Mouse (Mus musculus) MEL (cell line): Measurements from ENCODE around the gene Tjp1. TPM values are rescaled to one million over a fixed set of nuclear protein-coding genes. Genes with fewer than 3 reads are reported as not detected.

Source experiments
- DNase-seq: peaks from one replicate; pipeline ENCODE4 v3.0.0; 2011; ENCODE audit warnings: low read depth, low spot score
- H3K27ac ChIP-seq: 2 replicates; pipeline ENCODE4 v1.5.1; 2012; ENCODE audit warnings: low read depth, mild to moderate bottlenecking, control low read depth, low read length, moderate library complexity; ENCODE audit not compliant: control insufficient read depth
- H3K27me3 ChIP-seq, 2 experiments: fragments of 150-350 bp in 1 of 2; sonication (generic) in 1 of 2; 2 replicates each; pipeline ENCODE4 v1.6.1; 2012; ENCODE audit warnings: low read length in 2 of 2, mild to moderate bottlenecking in 2 of 2, improper control_type of control experiment in 1 of 2, moderate library complexity in 1 of 2; ENCODE audit not compliant: insufficient read depth in 2 of 2, control insufficient read depth in 1 of 2
- H3K36me3 ChIP-seq, 2 experiments: 2 replicates each; pipeline ENCODE4 v1.6.1; 2012 to 2014; ENCODE audit warnings: low read length in 2 of 2, improper control_type of control experiment in 1 of 2, inconsistent platforms in 1 of 2, mild to moderate bottlenecking in 1 of 2; ENCODE audit not compliant: insufficient read depth in 2 of 2, control insufficient read depth in 1 of 2
- H3K4me1 ChIP-seq, 2 experiments: fragments of 150-350 bp in 1 of 2; sonication (generic) in 1 of 2; 2 replicates each; pipeline ENCODE4 v1.6.1; 2012; ENCODE audit warnings: low read length in 2 of 2, improper control_type of control experiment in 1 of 2, mild to moderate bottlenecking in 1 of 2; ENCODE audit not compliant: insufficient read depth in 2 of 2, control insufficient read depth in 1 of 2
- H3K4me3 ChIP-seq, 2 experiments: fragments of 150-350 bp in 1 of 2; sonication (generic) in 1 of 2; 2 replicates each; pipeline ENCODE4 v1.5.1; 2012; ENCODE audit warnings: low read depth in 2 of 2, low read length in 2 of 2, mild to moderate bottlenecking in 2 of 2, moderate library complexity in 2 of 2, control low read depth in 1 of 2, improper control_type of control experiment in 1 of 2; ENCODE audit not compliant: control insufficient read depth in 1 of 2, insufficient read depth in 1 of 2
- H3K79me2 ChIP-seq: 2 replicates; pipeline ENCODE4 v1.6.1; 2012; ENCODE audit warnings: mild to moderate bottlenecking, low read length, moderate library complexity; ENCODE audit not compliant: control insufficient read depth, poor library complexity, insufficient read depth
- H3K9ac ChIP-seq: 2 replicates; pipeline ENCODE4 v1.6.1; 2012; ENCODE audit warnings: low read depth, mild to moderate bottlenecking, control low read depth, low read length, moderate library complexity; ENCODE audit not compliant: control insufficient read depth, poor library complexity, severe bottlenecking
- H3K9me3 ChIP-seq: fragments of 150-350 bp; sonication (generic); replicated peaks from 2 replicates; pipeline ENCODE4 v1.6.1; 2012; ENCODE audit warnings: mild to moderate bottlenecking, low read length, improper control_type of control experiment, moderate library complexity; ENCODE audit not compliant: insufficient read depth
- BHLHE40 ChIP-seq: IDR thresholded peaks from 2 replicates; pipeline ENCODE4 v1.6.1; 2012; ENCODE audit warnings: low read depth, mild to moderate bottlenecking, inconsistent platforms, low read length, improper control_type of control experiment, borderline replicate concordance
- EP300 ChIP-seq, 2 experiments: IDR thresholded peaks; 2 replicates each; pipeline ENCODE4 v1.6.1; 2011; ENCODE audit warnings: improper control_type of control experiment in 2 of 2, low read length in 2 of 2, low read depth in 1 of 2, mild to moderate bottlenecking in 1 of 2
- GABPA ChIP-seq: IDR thresholded peaks from 2 replicates; pipeline ENCODE4 v1.6.1; 2012; ENCODE audit warnings: low read depth, mild to moderate bottlenecking, inconsistent platforms, low read length, improper control_type of control experiment, moderate library complexity
- KAT2A ChIP-seq: conservative IDR thresholded peaks from 2 replicates; pipeline ENCODE4 v1.6.1; 2012; ENCODE audit warnings: low read depth, low read length, improper control_type of control experiment, inconsistent platforms
- MEF2A ChIP-seq: IDR thresholded peaks from 2 replicates; pipeline ENCODE4 v1.6.1; 2014; ENCODE audit warnings: low read depth, mild to moderate bottlenecking, inconsistent platforms, low read length, improper control_type of control experiment; ENCODE audit not compliant: poor library complexity, insufficient replicate concordance, severe bottlenecking; ENCODE audit errors: extremely low read depth
- MXI1 ChIP-seq: IDR thresholded peaks from 2 replicates; pipeline ENCODE4 v1.6.1; 2011; ENCODE audit warnings: mild to moderate bottlenecking, low read depth, low read length, improper control_type of control experiment
- MYC ChIP-seq: IDR thresholded peaks from 2 replicates; pipeline ENCODE4 v1.6.1; 2011; ENCODE audit warnings: low read depth, mild to moderate bottlenecking, low read length, improper control_type of control experiment, moderate library complexity
- RAD21 ChIP-seq: IDR thresholded peaks from 2 replicates; pipeline ENCODE4 v1.6.1; 2011; ENCODE audit warnings: mild to moderate bottlenecking, low read depth, low read length, improper control_type of control experiment
- TBP ChIP-seq: IDR thresholded peaks from 2 replicates; pipeline ENCODE4 v1.8.0; 2011; ENCODE audit warnings: low read depth, low read length, improper control_type of control experiment
- TCF12 ChIP-seq: IDR thresholded peaks from 2 replicates; pipeline ENCODE4 v1.6.1; 2014; ENCODE audit warnings: low read depth, mild to moderate bottlenecking, inconsistent platforms, low read length, improper control_type of control experiment, moderate library complexity
- USF1 ChIP-seq: IDR thresholded peaks from 2 replicates; pipeline ENCODE4 v1.6.1; 2014; ENCODE audit warnings: low read depth, mild to moderate bottlenecking, inconsistent platforms, low read length, improper control_type of control experiment, moderate library complexity
- USF2 ChIP-seq, 2 experiments: IDR thresholded peaks; 2 replicates each; pipeline ENCODE4 v1.6.1; 2011 to 2012; ENCODE audit warnings: improper control_type of control experiment in 2 of 2, low read length in 2 of 2, borderline replicate concordance in 1 of 2, inconsistent platforms in 1 of 2, low read depth in 1 of 2, mild to moderate bottlenecking in 1 of 2; ENCODE audit not compliant: insufficient read depth in 1 of 2
- polyA plus RNA-seq, 2 experiments: library from polyadenylated mRNA; stranded (reverse) in 1 of 2; unstranded in 1 of 2; fragments of >175 nt in 1 of 2; fragments of >200 nt in 1 of 2; gene quantifications; 2 replicates each; pipeline versions ENCODE4 v1.2.1 to v1.2.4; 2012; ENCODE audit warnings: low replicate concordance in 2 of 2, low read depth in 1 of 2; ENCODE audit not compliant: insufficient read length in 2 of 2, insufficient read depth in 1 of 2, missing spikeins in 1 of 2
- total RNA-seq: library from RNA; depleted of rRNA; stranded (reverse); fragments of 300-350 nt; gene quantifications from 2 replicates; pipeline ENCODE4 v1.2.3, GENCODE M21; 2012

The Tjp1 gene
- total and polyA plus RNA-seq, 3 experiments = 0.01 TPM; not detected in 2

DNA sequence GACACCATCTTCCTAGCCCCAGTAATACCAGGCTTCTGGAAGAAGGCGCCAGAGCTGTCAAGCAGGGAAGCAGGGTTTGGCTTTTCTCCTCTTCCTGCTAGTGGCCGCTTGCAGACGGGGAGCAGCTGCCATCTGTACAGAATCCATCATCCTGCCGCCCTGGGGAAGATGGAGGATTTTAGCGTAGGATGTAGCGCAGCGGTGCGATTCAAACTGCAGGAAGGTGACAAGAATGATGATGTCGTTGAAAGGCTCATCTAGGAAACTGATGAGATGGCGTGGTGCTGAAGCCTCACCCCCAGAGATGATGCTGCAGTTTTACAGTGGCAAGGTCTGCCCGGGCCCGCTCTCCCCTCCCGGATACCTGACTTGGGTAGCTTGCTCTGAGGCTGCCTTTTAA is 248.3 kb downstream of the Tjp1 start:
- H3K4me1 ChIP-seq = no peaks in the 10 kb centered on the region
- TF ChIP-seq TBP = no peak
- TF ChIP-seq MEF2A = no peak
- TF ChIP-seq RAD21 = no peak
- TF ChIP-seq MXI1 = no peak

DNA sequence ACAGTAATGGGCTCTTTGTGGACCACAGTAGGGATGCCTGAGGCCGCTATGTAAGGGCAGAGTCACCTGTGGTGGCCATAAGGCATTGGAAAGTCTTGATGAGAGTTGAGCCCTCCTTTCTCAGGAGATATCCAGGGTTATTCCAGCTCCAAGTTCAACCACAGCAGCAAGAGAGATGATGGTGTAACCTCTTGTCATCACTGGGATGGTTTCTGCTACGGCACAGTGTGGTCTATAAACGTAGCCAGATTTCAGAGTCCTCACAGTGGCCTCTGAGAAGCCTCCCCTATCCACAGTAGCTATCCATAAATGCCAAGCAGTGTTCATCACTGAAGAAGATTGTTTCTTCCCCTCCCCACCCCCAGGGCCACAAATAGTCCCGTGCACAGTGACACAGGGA is 251.8 kb downstream of the Tjp1 start:
- Histone ChIP-seq H3K36me3 (no peaks in the 10 kb centered on the region), H3K27ac (no peak overlapping the region), H3K9ac (no peak overlapping the region), H3K9me3 (no peaks in the 10 kb centered on the region), H3K4me1 (no peaks in the 10 kb centered on the region), H3K4me3 (no peak overlapping the region), H3K27me3 (no peaks in the 10 kb centered on the region), H3K79me2 (no peaks in the 10 kb centered on the region)
- no peak for TF ChIP-seq USF1
- no peak for TF ChIP-seq TCF12
- TF ChIP-seq KAT2A = no peak
- TF ChIP-seq MYC = no peak
- no peak for TF ChIP-seq BHLHE40
- DNase-seq = no peak

More for the DNA sequence above, 248.3 kb downstream of the Tjp1 start:
- Histone ChIP-seq H3K9ac (no peak overlapping the region), H3K4me3 (no peak overlapping the region), H3K79me2 (no peaks in the 10 kb centered on the region), H3K27me3 (no peaks in the 10 kb centered on the region), H3K36me3 (no peaks in the 10 kb centered on the region), H3K27ac (no peak overlapping the region), H3K9me3 (no peaks in the 10 kb centered on the region)
- no peak for DNase-seq

DNA sequence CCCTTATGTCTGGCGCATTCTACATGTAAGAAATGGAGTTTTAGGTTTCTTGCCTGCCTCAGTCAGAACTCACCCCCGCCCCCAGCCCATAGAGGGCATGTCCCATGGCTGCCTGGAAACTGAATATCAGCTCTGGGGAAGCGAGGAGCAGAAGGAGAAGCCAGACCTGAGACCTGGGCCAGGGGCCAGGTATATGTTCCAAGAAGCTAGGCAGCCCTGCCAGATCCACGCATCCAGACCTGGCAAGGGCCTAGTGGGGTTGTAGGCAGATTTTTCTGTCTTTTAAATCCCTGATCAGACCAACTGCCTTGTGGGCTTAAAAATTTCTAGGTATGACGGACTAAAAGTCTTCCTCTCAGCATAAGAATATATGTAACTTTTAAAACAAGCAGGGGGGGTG is 253.4 kb downstream of the Tjp1 start:
- DNase-seq = no peak
- Histone ChIP-seq H3K4me3 (no peak overlapping the region), H3K27me3 (no peaks in the 10 kb centered on the region), H3K9me3 (no peaks in the 10 kb centered on the region), H3K4me1 (no peaks in the 10 kb centered on the region), H3K27ac (no peak overlapping the region), H3K79me2 (no peaks in the 10 kb centered on the region), H3K9ac (no peak overlapping the region), H3K36me3 (no peaks in the 10 kb centered on the region)
- no peak for TF ChIP-seq EP300 (IDR thresholded peaks at IDR 0.05; ENCODE audit: low read depth in 1 of 2, low read length in 2 of 2)

DNA sequence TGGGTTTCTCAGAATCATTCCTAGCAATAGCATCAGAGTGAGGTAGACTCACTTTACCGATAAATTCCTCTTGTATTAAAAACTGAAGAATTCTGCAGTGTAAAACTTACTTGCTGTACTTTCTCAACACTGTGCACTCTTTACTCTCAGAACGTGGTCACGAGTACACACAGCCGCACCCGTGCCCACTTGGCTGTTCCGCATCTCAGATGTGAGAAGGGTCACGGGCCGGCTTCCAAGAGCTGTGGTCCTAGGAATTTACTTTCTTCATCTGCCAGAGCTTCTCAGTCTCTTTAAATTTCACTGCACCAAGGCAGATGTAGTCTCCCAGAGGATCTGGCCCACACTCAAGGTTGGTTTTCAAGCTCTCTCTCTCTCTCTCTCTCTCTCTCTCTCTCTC is 277.9 kb downstream of the Tjp1 start:
- Histone ChIP-seq H3K4me3 (no peak overlapping the region), H3K79me2 (no peaks in the 10 kb centered on the region), H3K4me1 (no peaks in the 10 kb centered on the region), H3K27me3 (no peaks in the 10 kb centered on the region), H3K9me3 (no peaks in the 10 kb centered on the region), H3K9ac (no peak overlapping the region), H3K27ac (no peak overlapping the region), H3K36me3 (no peaks in the 10 kb centered on the region)
- TF ChIP-seq USF2 (IDR thresholded peaks at IDR 0.05; ENCODE audit: borderline replicate concordance in 1 of 2, insufficient read depth in 1 of 2, low read depth in 1 of 2, low read length in 2 of 2) (no peak), GABPA (no peak)
- DNase-seq = no peak
